In the genomic region with DNA sequence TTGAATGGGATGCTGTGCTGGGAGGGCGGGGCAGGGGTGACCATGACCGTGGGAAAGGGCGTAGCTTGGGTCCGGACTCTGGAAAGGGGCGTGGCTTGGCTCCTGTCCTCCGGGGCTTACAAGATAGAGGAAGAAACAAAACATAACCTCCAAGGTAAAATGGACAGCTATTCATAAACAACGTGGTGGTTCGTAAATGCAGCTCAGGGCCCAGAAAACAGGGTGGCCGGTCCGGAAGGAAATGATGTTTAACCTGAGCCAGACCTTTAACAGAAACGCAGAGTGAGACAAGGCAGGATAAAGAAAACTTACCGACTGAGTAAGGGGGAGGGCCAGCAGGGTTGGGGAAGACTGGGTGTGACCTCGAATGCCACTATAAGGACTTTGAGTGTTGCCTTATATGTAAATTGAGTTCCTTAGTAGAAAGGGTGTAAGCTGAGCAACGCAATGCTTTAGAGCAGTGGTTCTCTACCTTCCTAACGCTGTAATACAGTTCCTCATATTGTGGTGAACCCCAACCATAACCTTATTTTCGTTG, we compare ENCODE assay signal across 9 mouse cellular contexts. TPM values are rescaled to one million over a fixed set of nuclear protein-coding genes. Genes with fewer than 3 reads are reported as not detected.
DNase-seq lines count a peak whose midpoint lies in the region; ATAC-seq and TF ChIP-seq lines count a peak whose summit lies in the region.
"Had no signal": no experiment of that assay in that cellular context is flagged by ENCODE, and none has a peak within 500 bp of the region (broad histone marks: within the 10 kb centered on the region; RNA-seq: fewer than 3 reads in every experiment).

No protein-coding gene starts in this region.

- H3K27ac ChIP-seq in MEL (ENCODE audit: control insufficient read depth, low read depth, low read length), result no peak overlapping the region
- 0 out of 2 replicates have a peak overlapping the region, but pooled peaks have one; percentile 1 for H3K27ac ChIP-seq in liver, embryonic 11.5 days (ENCODE audit: low read depth, low read length)
- H3K27ac ChIP-seq in midbrain, embryonic 15.5 days, result no peak overlapping the region

- H3K79me2 ChIP-seq in MEL (ENCODE audit: control insufficient read depth, insufficient read depth, low read length, poor library complexity), result no peaks in the 10 kb centered on the region

- H3K4me3 ChIP-seq in MEL (ENCODE audit: control insufficient read depth in 1 of 2, insufficient read depth in 1 of 2, low read depth in 2 of 2, low read length in 2 of 2), result no peak overlapping the region
- no peak overlapping the region; the same call in 1 of the 2 replicates for H3K4me3 ChIP-seq in liver, embryonic 11.5 days (ENCODE audit: low read depth, low read length)
- H3K4me3 ChIP-seq in midbrain, embryonic 15.5 days, result no peak overlapping the region
- H3K4me3 ChIP-seq: myocyte had no signal

- no peaks in the 10 kb centered on the region for H3K9me3 ChIP-seq in MEL (replicated peaks; ENCODE audit: insufficient read depth, low read length)
- H3K9me3 ChIP-seq in liver, embryonic 11.5 days (ENCODE audit: control insufficient read depth, low read length), result no peaks in the 10 kb centered on the region
- H3K9me3 ChIP-seq in midbrain, embryonic 15.5 days, result no peaks in the 10 kb centered on the region

- H3K9ac ChIP-seq in MEL (ENCODE audit: control insufficient read depth, low read depth, low read length, poor library complexity, severe bottlenecking), result no peak overlapping the region
- no peak overlapping the region; the same call in 1 of the 2 replicates for H3K9ac ChIP-seq in liver, embryonic 11.5 days (ENCODE audit: low read depth, low read length)
- no peak overlapping the region for H3K9ac ChIP-seq in midbrain, embryonic 15.5 days

- 27% methylated on average over 16 of the region's 16 CpGs for WGBS in liver, embryonic 11.5 days
- 59% methylated on average over 16 of the region's 16 CpGs for WGBS in midbrain, embryonic 15.5 days

- no peak for TF ChIP-seq EP300 in MEL (IDR thresholded peaks at IDR 0.05; ENCODE audit: low read depth in 1 of 2, low read length in 2 of 2)

- no peaks in the 10 kb centered on the region for H3K36me3 ChIP-seq in MEL (ENCODE audit: control insufficient read depth in 1 of 2, insufficient read depth in 2 of 2, low read length in 2 of 2)
- H3K36me3 ChIP-seq in liver, embryonic 11.5 days (ENCODE audit: control insufficient read depth, insufficient read depth, low read length), result no peaks in the 10 kb centered on the region
- H3K36me3 ChIP-seq in midbrain, embryonic 15.5 days (replicated peaks), result no peaks in the 10 kb centered on the region

- peaks cover 0 to 8% of the 10 kb centered on the region in 2 experiments; a peak in 3 of 4 replicates for H3K27me3 ChIP-seq in MEL (ENCODE audit: control insufficient read depth in 1 of 2, insufficient read depth in 2 of 2, low read length in 2 of 2)
- no peaks in the 10 kb centered on the region for H3K27me3 ChIP-seq in liver, embryonic 11.5 days (replicated peaks; ENCODE audit: control insufficient read depth, insufficient read depth, low read length)
- H3K27me3 ChIP-seq in midbrain, embryonic 15.5 days (replicated peaks), result no peaks in the 10 kb centered on the region

- 0 out of 4 replicates have a peak, but pooled peaks cover 0 to 3% of the 10 kb centered on the region in 2 experiments for H3K4me1 ChIP-seq in MEL (ENCODE audit: control insufficient read depth in 1 of 2, insufficient read depth in 2 of 2, low read length in 2 of 2)
- peaks cover 5% of the 10 kb centered on the region for H3K4me1 ChIP-seq in liver, embryonic 11.5 days (replicated peaks; ENCODE audit: control insufficient read depth, insufficient read depth, low read length)
- peaks cover 15% of the 10 kb centered on the region for H3K4me1 ChIP-seq in midbrain, embryonic 15.5 days

- peak; percentile 43 for DNase-seq in MEL (ENCODE audit: low read depth, low spot score)
- peak; percentile 80 for DNase-seq in induced T-regulatory cell, adult 2 months (ENCODE audit: low read depth)
- peak; percentile 40 for DNase-seq in liver, embryonic 11.5 days (ENCODE audit: low spot score)
- peak; percentile 73 for DNase-seq in ovary, postnatal 36 days (ENCODE audit: low spot score)
- DNase-seq in right cerebral cortex, postnatal 14 days, result no peak
- DNase-seq in cerebellum, postnatal 14 days, result no peak

- TF ChIP-seq POLR2A in MEL (IDR thresholded peaks at IDR 0.05; ENCODE audit: control insufficient read depth in 1 of 2, insufficient read depth in 1 of 2, low read depth in 1 of 2, low read length in 2 of 2, poor library complexity in 1 of 2), result no peak

- H3K4me2 ChIP-seq in liver, embryonic 11.5 days, result peak overlapping the region; percentile 52
- H3K4me2 ChIP-seq in midbrain, embryonic 15.5 days, result no peak overlapping the region

- TF ChIP-seq RAD21 in MEL (IDR thresholded peaks at IDR 0.05; ENCODE audit: low read depth, low read length), result no peak

- TF ChIP-seq CTCF in MEL (IDR thresholded peaks at IDR 0.05 in 2 of 3, conservative IDR thresholded peaks at IDR 0.05 in 1 of 3; ENCODE audit: control insufficient read depth in 1 of 3, insufficient read depth in 1 of 3, low read depth in 2 of 3, low read length in 3 of 3, poor library complexity in 1 of 3, severe bottlenecking in 1 of 3), result no peak

- ATAC-seq in erythroblast, adult 5-6 weeks (replicated peaks; ENCODE audit: low FRiP score, poor library complexity, severe bottlenecking), result peak; percentile 94
- peak; percentile 77 for ATAC-seq in liver, embryonic 11.5 days (replicated peaks; ENCODE audit: low FRiP score)
- no peak for ATAC-seq in midbrain, embryonic 15.5 days (replicated peaks)

TF ChIP-seq in MEL, 35 proteins besides CTCF, POLR2A, EP300 and RAD21:
- TF ChIP-seq UBTF (IDR thresholded peaks at IDR 0.05; ENCODE audit: borderline replicate concordance, insufficient read depth, low read depth, low read length), result no peak
- TF ChIP-seq TBP (IDR thresholded peaks at IDR 0.05; ENCODE audit: low read depth, low read length), result no peak
- no peak for TF ChIP-seq ZC3H11A (IDR thresholded peaks at IDR 0.05; ENCODE audit: low read depth, low read length)
- TF ChIP-seq TCF12 (IDR thresholded peaks at IDR 0.05; ENCODE audit: low read depth, low read length), result no peak
- TF ChIP-seq JUND (IDR thresholded peaks at IDR 0.05; ENCODE audit: low read depth, low read length), result no peak
- TF ChIP-seq RCOR1 (IDR thresholded peaks at IDR 0.05; ENCODE audit: low read depth, low read length), result no peak
- TF ChIP-seq MAX (IDR thresholded peaks at IDR 0.05; ENCODE audit: low read length), result no peak
- TF ChIP-seq ELF1 (IDR thresholded peaks at IDR 0.05; ENCODE audit: low read depth, low read length), result no peak
- no peak for TF ChIP-seq CHD1 (IDR thresholded peaks at IDR 0.05; ENCODE audit: low read depth, low read length)
- TF ChIP-seq MAFK (IDR thresholded peaks at IDR 0.05; ENCODE audit: borderline replicate concordance, low read depth, low read length), result no peak
- TF ChIP-seq SIN3A (IDR thresholded peaks at IDR 0.05; ENCODE audit: low read length), result no peak
- no peak for TF ChIP-seq HCFC1 (IDR thresholded peaks at IDR 0.05; ENCODE audit: low read depth, low read length)
- no peak for TF ChIP-seq ZKSCAN1 (IDR thresholded peaks at IDR 0.05; ENCODE audit: low read depth, low read length)
- TF ChIP-seq NELFE (IDR thresholded peaks at IDR 0.05; ENCODE audit: low read depth, low read length), result no peak
- TF ChIP-seq BHLHE40 (IDR thresholded peaks at IDR 0.05; ENCODE audit: borderline replicate concordance, low read depth, low read length), result no peak
- TF ChIP-seq MAZ (IDR thresholded peaks at IDR 0.05; ENCODE audit: low read depth, low read length), result no peak

RNA-seq across cellular contexts. Expression of a gene that starts 26.9 kb away (rescaled TPM):
- 0.20 and 0.62 TPM in 2 replicates for total RNA-seq in MEL (2012; rRNA removed)
- 1 to 10 TPM in 1 of 2 experiments, not detected in 1; 5.1 TPM for polyA plus RNA-seq in MEL (2012; ENCODE audit: insufficient read depth in 1 of 2, insufficient read length in 2 of 2, low read depth in 1 of 2, low replicate concordance in 2 of 2, missing spikeins in 1 of 2)
- 138 and 159 TPM in 2 replicates for total RNA-seq in erythroblast, adult 5-6 weeks (2015; ENCODE audit: low replicate concordance)
- total RNA-seq in erythroblast, adult 5-6 weeks (2017; ENCODE audit: low replicate concordance), result 126 and 164 TPM in 2 replicates
- polyA plus RNA-seq in liver, embryonic 11.5 days (2014; fragmentation: Nextera tagmentation; extraction: Ambion mirVana), result 15.7 and 19.1 TPM in 2 replicates
- polyA plus RNA-seq in midbrain, embryonic 15.5 days (2015; fragmentation: Nextera tagmentation; extraction: Ambion mirVana), result 0.41 and 0.46 TPM in 2 replicates
- polyA plus RNA-seq: myocyte had no signal

RNA-seq across cellular contexts. Expression of a gene that starts 34.3 kb away (rescaled TPM):
- not detected in 2 replicates for total RNA-seq in MEL (2012; rRNA removed)
- not detected for polyA plus RNA-seq in MEL (2012; ENCODE audit: insufficient read depth in 1 of 2, insufficient read length in 2 of 2, low read depth in 1 of 2, low replicate concordance in 2 of 2, missing spikeins in 1 of 2)
- not detected in 2 replicates for total RNA-seq in erythroblast, adult 5-6 weeks (2015; ENCODE audit: low replicate concordance)
- not detected in 2 replicates for total RNA-seq in erythroblast, adult 5-6 weeks (2017; ENCODE audit: low replicate concordance)
- not detected in 2 replicates for polyA plus RNA-seq in liver, embryonic 11.5 days (2014; fragmentation: Nextera tagmentation; extraction: Ambion mirVana)
- not detected in 2 replicates for polyA plus RNA-seq in midbrain, embryonic 15.5 days (2015; fragmentation: Nextera tagmentation; extraction: Ambion mirVana)
- polyA plus RNA-seq: myocyte had no signal

Comparison
In these comparisons a context has a peak if more than half of its experiments do, and no peak if none do; other contexts are left out.
1. DNase-seq: peak in MEL (single experiment), induced T-regulatory cell, adult 2 months (single experiment), liver, embryonic 11.5 days (single experiment) and ovary, postnatal 36 days (single experiment); none in right cerebral cortex, postnatal 14 days (single experiment) and cerebellum, postnatal 14 days (0 of 2).